Mouse (Mus musculus) lung, adult 2 months (tissue): ENCODE data around the gene Nr1i3.

Source experiments
- CTCF ChIP-seq: fragments of 200-500 bp; IDR thresholded peaks from 2 replicates; pipeline ENCODE4 v1.5.1; 2011; ENCODE audit warnings: mild to moderate bottlenecking, low read length, control low read depth; ENCODE audit not compliant: insufficient read depth
- POLR2A ChIP-seq: fragments of 200-500 bp; IDR thresholded peaks from 2 replicates; pipeline ENCODE4 v1.6.1; 2011; ENCODE audit warnings: low read depth, mild to moderate bottlenecking, control low read depth, low read length, borderline replicate concordance; ENCODE audit errors: extremely low read depth

DNA sequence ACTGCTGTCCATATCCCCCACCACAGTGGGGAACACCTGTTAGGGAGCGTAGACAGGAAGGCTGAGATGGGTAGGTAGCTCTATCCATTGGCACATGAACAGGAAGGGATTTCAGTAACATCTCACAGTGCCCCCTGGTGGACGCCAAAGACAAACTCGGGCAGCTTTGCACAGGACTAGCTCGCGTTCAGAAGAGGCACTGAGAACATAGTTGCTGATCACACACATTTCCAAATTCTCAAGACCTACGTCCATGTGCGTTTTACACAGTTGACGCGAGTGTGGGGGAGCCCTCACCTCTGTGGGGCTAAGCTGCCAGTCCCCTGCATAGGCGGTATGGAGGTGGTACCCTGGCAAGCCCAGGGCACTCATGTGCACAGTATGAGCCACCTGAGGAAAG, 7.1 kb downstream of the Nr1i3 start:
- TF ChIP-seq POLR2A (no peak), CTCF (peak; percentile 94)
